Mouse (Mus musculus) forebrain, embryonic 12.5 days (tissue): Measurements from ENCODE around the gene Rufy4. TPM values are rescaled to one million over a fixed set of nuclear protein-coding genes. Genes with fewer than 3 reads are reported as not detected.
"Not testable (repeated sequence)": the region's sequence is repeated elsewhere in the genome, so short reads cannot be mapped to it uniquely, and the experiment has no call there.

Source experiments
- ATAC-seq: fragments of 200-750 bp; cut with Nextera tagmentation; 2 replicates; pipeline ENCODE4 v1.8.0; 2017; ENCODE audit warnings: moderate TSS enrichment; ENCODE audit not compliant: low FRiP score
- H3K27ac ChIP-seq: fragments of 300-500 bp; sonication (generic); 2 replicates; pipeline ENCODE4 v1.5.1; 2016; ENCODE audit warnings: mild to moderate bottlenecking
- H3K27me3 ChIP-seq: fragments of 300-500 bp; sonication (generic); 2 replicates; pipeline ENCODE4 v1.6.1; 2016; ENCODE audit warnings: mild to moderate bottlenecking
- H3K36me3 ChIP-seq: fragments of 300-500 bp; sonication (generic); replicated peaks from 2 replicates; pipeline ENCODE4 v1.6.1; 2016; ENCODE audit warnings: mild to moderate bottlenecking
- H3K4me1 ChIP-seq: fragments of 300-500 bp; sonication (generic); 2 replicates; pipeline ENCODE4 v1.6.1; 2016
- H3K4me2 ChIP-seq: fragments of 300-500 bp; sonication (generic); 2 replicates; pipeline ENCODE4 v1.6.1; 2016; ENCODE audit warnings: mild to moderate bottlenecking, moderate library complexity
- H3K4me3 ChIP-seq: fragments of 300-500 bp; sonication (generic); replicated peaks from 2 replicates; pipeline ENCODE4 v1.5.1; 2016; ENCODE audit warnings: mild to moderate bottlenecking
- H3K9ac ChIP-seq: fragments of 300-500 bp; sonication (generic); 2 replicates; pipeline ENCODE4 v1.6.1; 2016; ENCODE audit warnings: mild to moderate bottlenecking
- H3K9me3 ChIP-seq: fragments of 300-500 bp; sonication (generic); 2 replicates; pipeline ENCODE4 v1.6.1; 2016
- WGBS: fragments of 180-500 bp; shearing (Covaris S2); methylation state at CpG from one replicate; pipeline ENCODE4 v1.1.7; 2016; 5-methylcytosine and 5-hydroxymethylcytosine counted together
- polyA plus RNA-seq: library from polyadenylated mRNA; unstranded; fragments of >200 nt; fragmentation: Nextera tagmentation; extraction: Ambion mirVana; gene quantifications from 2 replicates; pipeline ENCODE4 v1.2.1, GENCODE M21; 2016

The Rufy4 gene
- polyA plus RNA-seq, 1 experiment from 2014 or later: 0.24 TPM

DNA sequence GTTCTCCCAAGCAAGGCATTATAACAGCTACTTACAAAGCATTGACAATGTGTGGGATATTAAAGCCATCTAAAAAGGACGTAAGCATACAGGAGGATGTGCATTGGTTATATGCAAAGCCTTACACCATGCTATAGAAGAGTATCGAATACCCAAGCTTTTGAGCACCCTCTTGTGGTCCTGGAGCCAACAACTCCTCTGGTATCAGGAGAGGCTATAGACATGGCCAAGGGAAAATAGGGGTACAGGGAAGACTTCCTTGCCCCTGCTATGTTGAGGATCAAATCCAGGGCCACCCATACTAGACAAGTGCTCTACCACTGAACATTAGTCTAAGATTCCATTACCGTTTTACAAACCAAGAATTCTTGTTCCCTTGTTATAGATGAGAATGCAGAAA lies 6.7 kb downstream of the Rufy4 start:
- Histone ChIP-seq H3K9me3 (no peaks in the 10 kb centered on the region), H3K36me3 (no peaks in the 10 kb centered on the region), H3K9ac (no peak overlapping the region), H3K27ac (no peak overlapping the region), H3K4me2 (no peak overlapping the region), H3K27me3 (peaks cover 3% of the 10 kb centered on the region; the same call in 1 of the 2 replicates), H3K4me3 (no peak overlapping the region), H3K4me1 (no peaks in the 10 kb centered on the region)
- WGBS: 72% methylated on average over 3 of the region's 3 CpGs
- no peak for ATAC-seq

DNA sequence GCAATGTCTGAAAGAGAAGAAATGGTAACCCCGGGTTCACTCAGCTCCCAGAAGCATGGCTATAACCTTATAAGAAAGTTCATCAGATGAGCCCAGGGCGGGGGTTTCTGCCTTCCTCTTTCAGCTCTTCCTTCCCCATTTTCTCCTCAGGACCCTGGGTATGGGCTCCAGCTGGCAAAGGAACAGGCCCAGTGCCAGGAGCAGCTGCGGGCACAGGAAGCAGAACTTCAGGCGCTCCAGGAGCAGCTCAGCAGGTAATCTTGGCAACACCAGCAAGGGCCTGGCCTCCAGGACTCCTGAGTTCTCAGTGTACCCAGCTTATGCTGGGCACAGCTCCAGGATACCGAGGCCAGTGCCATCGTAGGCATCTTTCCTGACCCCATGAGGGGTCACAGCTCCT lies 8.6 kb downstream of the Rufy4 start:
- WGBS: 81% methylated on average over 6 of the region's 6 CpGs
- no peak overlapping the region for H3K4me3 ChIP-seq
- no peak for ATAC-seq

DNA sequence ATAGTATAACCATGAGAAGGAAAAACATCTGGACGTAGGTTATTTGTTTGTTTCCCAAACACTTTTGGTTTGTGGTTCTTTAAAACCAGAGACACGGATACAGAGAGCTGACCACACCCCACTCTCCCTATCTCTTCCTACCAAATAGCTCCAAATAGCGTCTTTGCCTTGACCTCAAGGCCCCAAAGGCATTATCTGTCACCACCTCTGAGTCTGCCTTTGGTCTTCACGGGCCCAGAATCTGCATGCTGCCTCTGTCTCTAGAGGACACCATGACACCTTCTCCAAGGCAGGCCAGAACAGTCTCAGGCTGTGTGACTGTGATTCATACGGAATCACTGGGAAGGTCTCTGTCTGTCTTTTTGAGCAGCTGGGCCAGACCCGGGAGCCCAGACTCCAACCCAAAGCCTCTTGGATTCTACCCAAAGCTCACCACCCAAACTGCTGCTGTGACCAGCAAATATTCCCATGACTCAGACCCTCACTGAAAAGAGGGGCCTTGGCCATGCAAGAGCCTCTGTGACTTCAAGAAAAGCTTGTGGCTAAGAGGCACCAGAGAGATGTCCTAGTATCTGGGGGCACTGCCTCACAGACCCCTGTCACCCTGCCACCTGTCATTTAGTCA lies 10.1 kb downstream of the Rufy4 start:
- Histone ChIP-seq H3K4me1 (no peaks in the 10 kb centered on the region), H3K4me3 (no peak overlapping the region), H3K4me2 (no peak overlapping the region), H3K9ac (no peak overlapping the region), H3K27ac (no peak overlapping the region), H3K36me3 (no peaks in the 10 kb centered on the region), H3K27me3 (no peaks in the 10 kb centered on the region), H3K9me3 (no peaks in the 10 kb centered on the region)
- WGBS: 84% methylated on average over 6 of the region's 6 CpGs
- ATAC-seq: no peak

More for the DNA sequence above, 8.6 kb downstream of the Rufy4 start:
- H3K27me3 ChIP-seq: no peaks in the 10 kb centered on the region
- no peaks in the 10 kb centered on the region for H3K4me1 ChIP-seq
- H3K36me3 ChIP-seq: no peaks in the 10 kb centered on the region
- H3K27ac ChIP-seq: no peak overlapping the region
- no peak overlapping the region for H3K9ac ChIP-seq
- no peaks in the 10 kb centered on the region for H3K9me3 ChIP-seq
- H3K4me2 ChIP-seq: no peak overlapping the region

DNA sequence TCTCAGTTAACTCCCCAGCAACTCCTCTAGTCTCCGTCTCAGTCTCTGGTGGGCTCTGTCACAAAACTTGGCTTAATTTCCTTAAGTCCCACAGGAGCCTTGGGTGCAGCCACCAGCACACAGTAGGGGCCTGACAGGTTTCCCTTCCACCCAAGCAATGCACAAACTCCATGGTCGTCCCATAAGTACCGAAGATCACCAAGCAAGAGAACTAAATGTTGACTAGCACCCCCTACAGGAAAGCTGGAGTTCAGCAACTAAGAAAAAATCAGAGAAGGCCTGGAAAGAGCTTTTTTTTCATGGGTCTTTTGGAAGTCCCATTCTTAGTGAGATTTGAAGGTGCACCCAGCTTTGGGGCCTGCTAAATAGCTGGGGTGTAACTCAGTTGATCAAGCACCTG lies 14.1 kb downstream of the Rufy4 start:
- Histone ChIP-seq H3K4me1 (no peaks in the 10 kb centered on the region), H3K4me2 (no peak overlapping the region), H3K27ac (no peak overlapping the region), H3K36me3 (no peaks in the 10 kb centered on the region), H3K9me3 (no peaks in the 10 kb centered on the region), H3K9ac (no peak overlapping the region), H3K4me3 (no peak overlapping the region), H3K27me3 (no peaks in the 10 kb centered on the region)
- no peak for ATAC-seq
- 54% methylated on average over 3 of the region's 3 CpGs for WGBS

DNA sequence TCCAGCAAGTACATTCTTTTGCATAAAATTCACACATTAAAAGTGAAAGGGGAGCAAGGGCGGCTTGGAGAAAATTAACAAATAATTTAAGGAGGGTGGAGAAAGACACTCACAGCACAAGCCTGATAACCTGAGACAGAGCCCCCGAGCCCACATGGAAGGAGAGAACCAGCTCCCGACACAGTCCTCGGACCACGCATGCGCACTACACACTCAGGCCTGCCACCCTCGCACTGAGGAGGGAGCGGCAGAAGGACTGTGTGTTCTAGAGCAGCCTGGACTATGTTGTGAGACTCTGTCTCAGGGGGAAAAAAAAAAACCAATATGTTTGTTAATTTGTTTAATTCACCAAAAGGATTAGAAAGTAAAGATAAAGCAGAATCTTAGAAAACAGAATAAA lies 16.4 kb downstream of the Rufy4 start:
- Histone ChIP-seq H3K4me3 (no peak overlapping the region), H3K27me3 (no peaks in the 10 kb centered on the region), H3K4me2 (no peak overlapping the region), H3K4me1 (no peaks in the 10 kb centered on the region), H3K9ac (no peak overlapping the region), H3K9me3 (no peaks in the 10 kb centered on the region), H3K27ac (no peak overlapping the region), H3K36me3 (no peaks in the 10 kb centered on the region)
- WGBS: 75% methylated on average over 8 of the region's 8 CpGs
- no peak for ATAC-seq

DNA sequence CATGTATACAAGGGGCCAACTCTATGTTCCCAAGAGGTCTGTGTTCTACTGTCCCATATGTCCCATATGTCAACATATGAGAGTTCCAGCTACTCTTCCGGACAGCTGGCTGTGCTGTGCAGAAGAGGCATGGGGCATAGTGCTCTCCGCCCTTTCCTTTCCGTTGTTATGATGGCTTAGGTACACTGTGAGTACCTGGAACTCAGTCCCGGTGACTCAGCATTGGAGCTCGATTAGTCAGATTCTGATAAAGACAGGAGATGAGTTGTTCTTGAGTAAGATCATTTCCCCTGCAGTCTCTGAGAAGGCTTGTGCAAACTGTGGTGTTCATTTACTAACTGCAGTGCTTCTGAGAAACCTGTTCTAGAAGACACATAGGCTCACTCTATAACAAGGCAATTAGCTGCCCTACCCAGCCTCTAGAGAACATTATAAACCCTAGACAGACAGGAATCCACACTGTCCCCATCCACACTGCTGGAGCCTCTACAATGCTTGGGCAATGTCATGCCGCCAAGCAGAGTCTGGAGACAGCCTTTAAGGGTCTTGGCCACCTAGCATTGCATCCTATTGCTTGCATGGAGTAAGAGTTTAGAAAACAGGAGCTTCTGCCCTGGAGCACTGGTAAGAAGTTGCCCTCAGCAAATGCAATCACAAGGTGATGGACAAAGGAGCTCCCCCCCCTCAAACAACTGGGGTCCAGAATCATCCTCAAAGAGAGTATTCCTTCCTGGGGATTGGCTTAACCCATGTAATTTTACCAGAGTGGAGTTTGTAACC lies 24.0 kb downstream of the Rufy4 start:
- Histone ChIP-seq H3K4me1 (no peaks in the 10 kb centered on the region), H3K4me3 (no peak overlapping the region), H3K27ac (no peak overlapping the region), H3K9me3 (no peaks in the 10 kb centered on the region), H3K9ac (no peak overlapping the region), H3K36me3 (no peaks in the 10 kb centered on the region), H3K27me3 (no peaks in the 10 kb centered on the region), H3K4me2 (no peak overlapping the region)
- 90% methylated on average over 6 of the region's 6 CpGs for WGBS
- ATAC-seq: no peak

DNA sequence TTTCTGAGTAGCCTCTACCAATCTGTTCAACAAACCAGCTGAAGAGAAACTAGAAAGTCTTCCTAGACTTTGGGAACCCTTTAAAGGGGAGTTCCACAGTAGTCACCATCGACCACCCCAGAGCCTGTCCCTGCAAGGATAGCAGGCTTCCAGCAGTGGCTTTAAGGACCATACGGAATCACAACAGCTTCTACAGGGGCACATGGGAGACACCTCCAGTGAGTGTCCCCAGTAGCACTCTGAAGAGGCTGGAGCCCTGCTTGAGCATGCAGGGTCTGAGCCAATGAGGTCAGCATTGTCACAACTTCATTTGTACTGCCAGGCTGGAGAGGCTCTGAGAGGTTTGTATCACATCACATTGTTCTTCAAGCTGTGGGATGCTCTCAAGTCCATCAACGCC lies 24.8 kb downstream of the Rufy4 start:
- ATAC-seq: no peak
- Histone ChIP-seq H3K36me3 (no peaks in the 10 kb centered on the region), H3K9ac (no peak overlapping the region), H3K4me3 (no peak overlapping the region), H3K4me1 (no peaks in the 10 kb centered on the region), H3K4me2 (no peak overlapping the region), H3K27ac (no peak overlapping the region), H3K27me3 (no peaks in the 10 kb centered on the region), H3K9me3 (no peaks in the 10 kb centered on the region)
- 79% methylated on average over 3 of the region's 3 CpGs for WGBS

DNA sequence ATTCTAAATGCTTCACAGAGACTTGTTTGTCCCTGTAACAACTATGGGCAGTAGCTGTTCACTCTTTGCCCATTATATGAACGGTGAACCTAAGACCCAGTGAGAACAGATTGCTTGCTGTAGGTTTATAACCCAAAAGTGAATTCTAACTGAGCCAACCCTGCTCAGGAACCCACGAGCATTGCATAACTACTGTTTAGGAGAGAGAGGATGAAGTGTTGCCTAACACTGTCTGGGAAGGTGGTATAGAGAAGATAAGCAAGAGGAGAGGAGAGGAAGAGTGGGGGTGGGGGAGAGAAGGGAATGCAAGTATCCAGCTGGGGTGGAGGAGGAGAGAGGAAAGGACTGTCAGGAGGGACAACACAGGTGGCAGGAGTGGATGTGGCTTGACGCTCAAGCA lies 25.8 kb downstream of the Rufy4 start:
- Histone ChIP-seq H3K9ac (no peak overlapping the region), H3K27me3 (no peaks in the 10 kb centered on the region), H3K4me1 (no peaks in the 10 kb centered on the region), H3K27ac (no peak overlapping the region), H3K4me3 (no peak overlapping the region), H3K9me3 (no peaks in the 10 kb centered on the region), H3K36me3 (no peaks in the 10 kb centered on the region), H3K4me2 (no peak overlapping the region)
- no peak for ATAC-seq
- WGBS: 87% methylated on average over 3 of the region's 3 CpGs

DNA sequence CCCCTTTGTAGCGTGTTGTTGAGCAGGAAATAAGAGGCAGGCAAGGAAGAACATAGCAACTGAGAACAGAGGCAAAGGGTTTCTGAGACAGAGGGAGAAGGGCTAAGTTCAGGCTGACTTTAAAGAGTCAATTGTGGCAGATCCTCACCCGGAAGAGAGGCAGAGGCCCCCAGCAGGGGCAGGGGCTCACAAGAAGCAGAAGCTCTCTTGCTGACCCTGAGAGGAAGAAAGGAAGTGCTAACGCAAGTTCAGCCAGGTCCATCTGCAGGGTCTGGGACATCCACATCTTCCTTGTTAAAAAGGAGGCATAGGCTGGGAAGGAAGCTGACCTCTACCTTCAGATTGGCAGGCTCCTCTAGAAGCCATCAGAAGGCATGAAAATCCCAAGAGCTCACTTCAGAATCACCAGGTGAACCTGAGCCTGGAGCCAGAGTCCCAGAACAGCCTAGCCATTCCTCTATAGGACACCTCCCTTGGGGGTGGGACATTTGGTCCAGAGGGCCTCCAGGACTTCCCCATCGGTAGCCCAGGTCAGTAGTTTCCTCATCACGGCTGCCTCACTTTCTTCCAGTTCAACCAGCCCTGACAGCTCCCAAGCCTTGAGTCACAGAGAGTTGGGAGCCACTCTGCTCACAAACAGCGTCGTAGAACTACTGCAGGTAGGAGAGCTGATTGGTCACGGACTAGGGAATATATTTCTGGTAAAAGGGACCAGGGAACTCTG lies 28.3 kb downstream of the Rufy4 start, which contains the start of gene Cxcr2:
TSS of gene Cxcr2 (plus strand) at position 529 of the 724 bp plus-strand sequence.
- Histone ChIP-seq H3K9me3 (no peaks in the 10 kb centered on the region), H3K4me3 (no peak within 1 kb of the TSS), H3K27me3 (no peaks in the 10 kb centered on the region), H3K27ac (no peak within 1 kb of the TSS), H3K9ac (no peak within 1 kb of the TSS), H3K36me3 (no peaks in the 10 kb centered on the region), H3K4me2 (no peak within 1 kb of the TSS), H3K4me1 (no peaks in the 10 kb centered on the region)
- 82% methylated on average over 8 of the region's 8 CpGs for WGBS
- ATAC-seq: no peak

DNA sequence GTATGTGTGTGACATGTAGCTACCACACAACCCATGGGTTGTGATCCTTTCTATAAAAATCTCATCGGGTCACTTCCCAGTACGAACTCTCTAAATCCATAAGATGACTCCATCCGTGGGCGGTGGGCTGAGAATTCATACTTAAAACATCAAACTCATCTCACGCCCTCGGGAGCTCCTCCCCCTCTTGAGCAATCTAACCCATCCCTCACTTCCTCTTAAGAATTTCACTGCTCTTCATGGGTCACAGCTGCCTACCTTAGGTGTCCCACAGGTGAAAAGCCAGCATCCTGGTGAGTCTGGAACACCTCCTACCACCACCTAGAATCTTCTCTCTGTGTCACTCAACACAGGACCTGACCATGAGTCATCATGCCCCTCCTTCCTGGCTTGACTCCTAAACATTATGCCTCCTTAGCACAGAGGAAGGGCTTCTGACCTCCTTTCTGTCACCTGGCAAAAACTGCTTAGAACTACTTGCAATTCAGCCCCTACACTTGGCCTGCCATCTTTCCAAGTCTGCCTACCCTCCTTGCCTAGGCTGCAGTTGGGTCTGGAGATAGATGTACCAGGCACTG lies 30.2 kb downstream of the Rufy4 start:
- no peaks in the 10 kb centered on the region for H3K9me3 ChIP-seq
- H3K36me3 ChIP-seq: no peaks in the 10 kb centered on the region
- no peak for ATAC-seq
- no peaks in the 10 kb centered on the region for H3K4me1 ChIP-seq
- WGBS: 93% methylated on average over 6 of the region's 6 CpGs
- no peak overlapping the region for H3K27ac ChIP-seq
- H3K27me3 ChIP-seq: no peaks in the 10 kb centered on the region
- H3K4me2 ChIP-seq: no peak overlapping the region
- H3K9ac ChIP-seq: no peak overlapping the region
- no peak overlapping the region for H3K4me3 ChIP-seq

DNA sequence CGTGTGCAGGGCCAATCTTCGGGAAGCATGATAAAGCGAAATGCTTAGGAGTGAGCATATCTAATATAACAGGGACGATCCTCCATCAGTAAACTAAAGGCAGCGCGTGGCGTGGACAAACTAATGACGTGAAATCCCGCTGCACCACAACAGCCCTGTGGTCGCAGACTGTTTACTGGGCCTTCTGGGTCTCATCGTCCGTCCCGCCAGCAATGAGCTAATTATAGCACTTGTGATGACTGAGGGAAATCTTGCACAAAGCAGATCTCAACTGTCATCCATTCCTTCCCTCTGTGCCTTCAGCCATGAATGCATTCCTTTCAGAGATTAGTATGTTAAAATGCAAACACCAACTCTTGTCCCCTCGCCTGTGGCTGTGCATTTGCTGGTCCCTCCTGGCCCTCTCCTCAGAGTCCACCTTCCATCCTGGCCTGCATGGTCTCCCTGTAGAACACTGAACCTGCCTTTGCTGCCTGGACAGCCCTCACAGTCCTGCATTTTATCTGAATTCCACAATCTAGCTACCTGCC lies 31.1 kb downstream of the Rufy4 start:
- Histone ChIP-seq H3K36me3 (no peaks in the 10 kb centered on the region), H3K4me2 (no peak overlapping the region), H3K4me3 (no peak overlapping the region), H3K27ac (no peak overlapping the region), H3K9me3 (no peaks in the 10 kb centered on the region), H3K9ac (no peak overlapping the region), H3K27me3 (no peaks in the 10 kb centered on the region), H3K4me1 (no peaks in the 10 kb centered on the region)
- no peak for ATAC-seq
- WGBS: 73% methylated on average over 14 of the region's 14 CpGs

DNA sequence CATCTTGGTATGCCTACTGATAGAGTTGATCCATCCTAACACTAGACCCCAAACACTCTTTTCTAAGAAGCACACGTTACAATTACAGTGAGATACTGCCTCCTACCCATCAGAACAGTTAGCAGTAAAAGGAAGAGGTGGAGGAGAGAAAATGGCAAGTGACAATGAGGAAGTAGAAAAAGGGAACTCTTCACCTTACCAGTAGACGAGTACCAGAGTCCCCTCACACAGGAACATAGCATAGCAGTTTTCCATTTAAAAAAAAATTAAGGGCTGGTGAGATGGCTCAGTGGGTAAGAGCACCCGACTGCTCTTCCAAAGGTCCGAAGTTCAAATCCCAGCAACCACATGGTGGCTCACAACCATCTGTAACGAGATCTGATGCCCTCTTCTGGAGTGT lies 34.3 kb downstream of the Rufy4 start:
- not testable (repeated sequence) for H3K4me3 ChIP-seq, ATAC-seq, H3K27ac ChIP-seq, H3K9ac ChIP-seq, H3K4me2 ChIP-seq, H3K36me3 ChIP-seq, H3K27me3 ChIP-seq, H3K4me1 ChIP-seq, H3K9me3 ChIP-seq
- WGBS: 90% methylated on average over 5 of the region's 5 CpGs
